In the genomic region with DNA sequence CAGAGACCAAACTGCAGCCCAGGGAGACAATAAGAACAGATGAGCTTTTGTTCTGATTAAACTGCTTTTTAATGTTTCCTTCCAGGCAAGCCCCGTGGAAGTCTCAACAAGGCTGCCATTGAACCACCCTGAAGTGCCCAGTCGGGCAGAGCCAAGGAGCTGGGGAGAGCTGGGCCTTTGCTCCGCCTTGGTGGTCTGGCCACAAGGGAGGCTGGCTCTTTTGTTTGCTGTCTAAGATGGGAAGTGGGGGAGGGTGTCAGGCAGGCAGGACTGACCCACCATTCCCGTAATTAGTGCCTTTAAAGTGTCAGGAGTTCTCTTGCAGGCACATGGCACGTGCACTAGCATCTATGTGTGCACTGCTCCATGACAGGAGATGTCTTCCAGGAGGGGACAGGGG, we compare ENCODE assay signal across 14 mouse cellular contexts. TPM values are rescaled to one million over a fixed set of nuclear protein-coding genes. Genes with fewer than 3 reads are reported as not detected.
A peak's percentile ranks its signal among the peaks of the same experiment; 100 is the strongest.
DNase-seq lines count a peak whose midpoint lies in the region; ATAC-seq and TF ChIP-seq lines count a peak whose summit lies in the region.
"Had no signal": no experiment of that assay in that cellular context is flagged by ENCODE, and none has a peak within 500 bp of the region (broad histone marks: within the 10 kb centered on the region; RNA-seq: fewer than 3 reads in every experiment).

No protein-coding gene starts in this region.

- peaks cover 3% of the 10 kb centered on the region for H3K4me1 ChIP-seq in intestine, embryonic 14.5 days (replicated peaks; ENCODE audit: control insufficient read depth, insufficient read depth, low read length)
- no peaks in the 10 kb centered on the region for H3K4me1 ChIP-seq in intestine, embryonic 15.5 days (replicated peaks)
- peaks cover 11% of the 10 kb centered on the region for H3K4me1 ChIP-seq in forebrain, embryonic 12.5 days
- H3K4me1 ChIP-seq in limb, embryonic 15.5 days, result peaks cover 9% of the 10 kb centered on the region; the same call in 1 of the 2 replicates

- ATAC-seq in intestine, embryonic 14.5 days (replicated peaks; ENCODE audit: low FRiP score, low TSS enrichment, low read depth), result 0 out of 2 replicates have a peak, but pooled peaks have one; percentile 20
- ATAC-seq in intestine, embryonic 15.5 days, result no peak; the same call in 1 of the 2 replicates
- peak; percentile 61; the same call in 1 of the 2 replicates for ATAC-seq in forebrain, embryonic 12.5 days (ENCODE audit: low FRiP score)
- ATAC-seq in limb, embryonic 15.5 days (ENCODE audit: insufficient number of reproducible peaks, low FRiP score, low TSS enrichment, low read depth), result 0 out of 2 replicates have a peak, but pooled peaks have one; percentile 17
- no peak for ATAC-seq in megakaryocyte, adult 5-6 weeks (ENCODE audit: poor library complexity, severe bottlenecking)
- no peak for ATAC-seq in cerebellum, adult (ENCODE audit: insufficient number of reproducible peaks, low FRiP score, low TSS enrichment)

- no peak overlapping the region for H3K9ac ChIP-seq in intestine, embryonic 14.5 days (ENCODE audit: low read length)
- no peak overlapping the region for H3K9ac ChIP-seq in intestine, embryonic 15.5 days
- no peak overlapping the region; the same call in 1 of the 2 replicates for H3K9ac ChIP-seq in forebrain, embryonic 12.5 days
- no peak overlapping the region for H3K9ac ChIP-seq in limb, embryonic 15.5 days

- no peaks in the 10 kb centered on the region for H3K36me3 ChIP-seq in intestine, embryonic 14.5 days (ENCODE audit: control insufficient read depth, insufficient read depth, low read length)
- no peaks in the 10 kb centered on the region for H3K36me3 ChIP-seq in intestine, embryonic 15.5 days
- no peaks in the 10 kb centered on the region for H3K36me3 ChIP-seq in forebrain, embryonic 12.5 days (replicated peaks)
- no peaks in the 10 kb centered on the region for H3K36me3 ChIP-seq in limb, embryonic 15.5 days

- H3K27ac ChIP-seq in intestine, embryonic 14.5 days (ENCODE audit: low read depth), result peak overlapping the region; percentile 48; the same call in 1 of the 2 replicates
- H3K27ac ChIP-seq in intestine, embryonic 15.5 days, result no peak overlapping the region
- H3K27ac ChIP-seq in forebrain, embryonic 12.5 days, result no peak overlapping the region; the same call in 1 of the 2 replicates
- H3K27ac ChIP-seq in limb, embryonic 15.5 days, result 0 out of 2 replicates have a peak overlapping the region, but pooled peaks have one; percentile 17

- H3K4me2 ChIP-seq in intestine, embryonic 14.5 days (ENCODE audit: low read length), result no peak overlapping the region
- H3K4me2 ChIP-seq in intestine, embryonic 15.5 days (replicated peaks), result no peak overlapping the region
- no peak overlapping the region for H3K4me2 ChIP-seq in forebrain, embryonic 12.5 days
- no peak overlapping the region for H3K4me2 ChIP-seq in limb, embryonic 15.5 days

- H3K27me3 ChIP-seq in intestine, embryonic 14.5 days (replicated peaks; ENCODE audit: control insufficient read depth, insufficient read depth, low read length), result no peaks in the 10 kb centered on the region
- no peaks in the 10 kb centered on the region for H3K27me3 ChIP-seq in intestine, embryonic 15.5 days (replicated peaks)
- 0 out of 2 replicates have a peak, but pooled peaks cover 15% of the 10 kb centered on the region for H3K27me3 ChIP-seq in forebrain, embryonic 12.5 days
- no peaks in the 10 kb centered on the region for H3K27me3 ChIP-seq in limb, embryonic 15.5 days

- H3K4me3 ChIP-seq in intestine, embryonic 14.5 days (ENCODE audit: low read depth, low read length), result no peak overlapping the region
- H3K4me3 ChIP-seq in intestine, embryonic 15.5 days (replicated peaks), result no peak overlapping the region
- H3K4me3 ChIP-seq in forebrain, embryonic 12.5 days (replicated peaks), result no peak overlapping the region
- no peak overlapping the region for H3K4me3 ChIP-seq in limb, embryonic 15.5 days

- no peak for TF ChIP-seq CTCF in brain, embryonic 14.5 days (IDR thresholded peaks at IDR 0.05; ENCODE audit: borderline replicate concordance, extremely low read depth, insufficient read depth, insufficient read length)

- WGBS in intestine, embryonic 14.5 days, result 28% methylated on average over 5 of the region's 5 CpGs
- 28% methylated on average over 5 of the region's 5 CpGs for whole genome bisulfite sequencing in intestine, embryonic 15.5 days
- 3% methylated on average over 5 of the region's 5 CpGs for WGBS in forebrain, embryonic 12.5 days
- 26% methylated on average over 5 of the region's 5 CpGs for whole genome bisulfite sequencing in limb, embryonic 15.5 days

- DNase-seq in intestine, embryonic 14.5 days (ENCODE audit: low spot score), result no peak
- DNase-seq in brain, embryonic 14.5 days (ENCODE audit: low read depth), result peak; percentile 65
- DNase-seq in thymus, postnatal 25 days, result no peak
- DNase-seq: adrenal gland, postnatal 14 days; cerebellum, adult 18-20 months; gastrocnemius, postnatal 25 days; right cerebral cortex, postnatal 25 days had no signal

- TF ChIP-seq POLR2A in brain, embryonic 14.5 days (IDR thresholded peaks at IDR 0.05; ENCODE audit: borderline replicate concordance, extremely low read depth, insufficient read depth, insufficient read length, poor library complexity, severe bottlenecking), result no peak

- peaks cover 7% of the 10 kb centered on the region; the same call in 1 of the 2 replicates for H3K9me3 ChIP-seq in intestine, embryonic 14.5 days (ENCODE audit: control insufficient read depth, low read length)
- H3K9me3 ChIP-seq in intestine, embryonic 15.5 days, result no peaks in the 10 kb centered on the region
- peaks cover 17% of the 10 kb centered on the region; the same call in 1 of the 2 replicates for H3K9me3 ChIP-seq in forebrain, embryonic 12.5 days
- H3K9me3 ChIP-seq in limb, embryonic 15.5 days, result peaks cover 8% of the 10 kb centered on the region; the same call in 1 of the 2 replicates

RNA-seq across cellular contexts. Expression of a gene that starts 18.5 kb away (rescaled TPM):
- 18.0 and 20.8 TPM in 2 replicates for polyA plus RNA-seq in intestine, embryonic 14.5 days (2014; fragmentation: Nextera tagmentation; extraction: Ambion mirVana)
- polyA plus RNA-seq in intestine, embryonic 15.5 days (2015; fragmentation: Nextera tagmentation; extraction: Ambion mirVana), result 17.4 and 22.4 TPM in 2 replicates
- polyA plus RNA-seq in brain, embryonic 14.5 days (2012; rRNA removed), result 14.8 and 26.0 TPM in 2 replicates
- polyA plus RNA-seq in forebrain, embryonic 12.5 days (2016; fragmentation: Nextera tagmentation; extraction: Ambion mirVana), result 9.5 and 13.2 TPM in 2 replicates
- 25.5 and 27.5 TPM in 2 replicates for polyA plus RNA-seq in limb, embryonic 15.5 days (2015; fragmentation: Nextera tagmentation; extraction: Ambion mirVana)
- 0.43 TPM in 1 of 2 replicates, not detected in the other for total RNA-seq in megakaryocyte, adult 5-6 weeks (2015)
- 0.04 and 0.37 TPM in 2 replicates for total RNA-seq in megakaryocyte, adult 5-6 weeks (2017)

RNA-seq across cellular contexts. Expression of a gene that starts 18.9 kb away (rescaled TPM):
- polyA plus RNA-seq in intestine, embryonic 14.5 days (2014; fragmentation: Nextera tagmentation; extraction: Ambion mirVana), result 0.04 TPM in 1 of 2 replicates, not detected in the other
- 0.35 TPM in 1 of 2 replicates, not detected in the other for polyA plus RNA-seq in intestine, embryonic 15.5 days (2015; fragmentation: Nextera tagmentation; extraction: Ambion mirVana)
- polyA plus RNA-seq in brain, embryonic 14.5 days (2012; rRNA removed), result 1.6 and 1.7 TPM in 2 replicates
- 0.27 and 1.0 TPM in 2 replicates for polyA plus RNA-seq in forebrain, embryonic 12.5 days (2016; fragmentation: Nextera tagmentation; extraction: Ambion mirVana)
- 3.4 and 3.8 TPM in 2 replicates for polyA plus RNA-seq in limb, embryonic 15.5 days (2015; fragmentation: Nextera tagmentation; extraction: Ambion mirVana)
- 0.64 and 1.0 TPM in 2 replicates for total RNA-seq in megakaryocyte, adult 5-6 weeks (2015)
- 0.04 TPM in 1 of 2 replicates, not detected in the other for total RNA-seq in megakaryocyte, adult 5-6 weeks (2017)
- total RNA-seq: adrenal gland, postnatal 14 days; gastrocnemius, postnatal 25 days; layer of hippocampus, postnatal 25 days had no signal
- polyA plus RNA-seq: liver, embryonic 16.5 days had no signal

RNA-seq across cellular contexts. Expression of a gene that starts 41.3 kb away (rescaled TPM):
- 143 and 150 TPM in 2 replicates for polyA plus RNA-seq in intestine, embryonic 14.5 days (2014; fragmentation: Nextera tagmentation; extraction: Ambion mirVana)
- polyA plus RNA-seq in intestine, embryonic 15.5 days (2015; fragmentation: Nextera tagmentation; extraction: Ambion mirVana), result 123 and 131 TPM in 2 replicates
- polyA plus RNA-seq in brain, embryonic 14.5 days (2012; rRNA removed), result 119 and 147 TPM in 2 replicates
- polyA plus RNA-seq in forebrain, embryonic 12.5 days (2016; fragmentation: Nextera tagmentation; extraction: Ambion mirVana), result 122 and 132 TPM in 2 replicates
- 112 and 115 TPM in 2 replicates for polyA plus RNA-seq in limb, embryonic 15.5 days (2015; fragmentation: Nextera tagmentation; extraction: Ambion mirVana)
- total RNA-seq in megakaryocyte, adult 5-6 weeks (2015), result 53.2 and 72.9 TPM in 2 replicates
- total RNA-seq in megakaryocyte, adult 5-6 weeks (2017), result 42.4 and 54.3 TPM in 2 replicates

Comparison
In these comparisons a context has a peak if more than half of its experiments do, and no peak if none do; other contexts are left out.
1. ATAC-seq: peak in intestine, embryonic 14.5 days (single experiment), forebrain, embryonic 12.5 days (single experiment) and limb, embryonic 15.5 days (single experiment); none in intestine, embryonic 15.5 days (single experiment), megakaryocyte, adult 5-6 weeks (single experiment) and cerebellum, adult (single experiment).
2. H3K27ac ChIP-seq: peak in intestine, embryonic 14.5 days (single experiment) and limb, embryonic 15.5 days (single experiment); none in intestine, embryonic 15.5 days (single experiment) and forebrain, embryonic 12.5 days (single experiment).